Mouse (Mus musculus): ENCODE results near the gene Exo1. TPM values are rescaled to one million over a fixed set of nuclear protein-coding genes. Genes with fewer than 3 reads are reported as not detected.
A peak's percentile ranks its signal among the peaks of the same experiment; 100 is the strongest.

Gene Exo1
- 1.4 and 2.1 TPM in 2 replicates for total RNA-seq (2017)

DNA sequence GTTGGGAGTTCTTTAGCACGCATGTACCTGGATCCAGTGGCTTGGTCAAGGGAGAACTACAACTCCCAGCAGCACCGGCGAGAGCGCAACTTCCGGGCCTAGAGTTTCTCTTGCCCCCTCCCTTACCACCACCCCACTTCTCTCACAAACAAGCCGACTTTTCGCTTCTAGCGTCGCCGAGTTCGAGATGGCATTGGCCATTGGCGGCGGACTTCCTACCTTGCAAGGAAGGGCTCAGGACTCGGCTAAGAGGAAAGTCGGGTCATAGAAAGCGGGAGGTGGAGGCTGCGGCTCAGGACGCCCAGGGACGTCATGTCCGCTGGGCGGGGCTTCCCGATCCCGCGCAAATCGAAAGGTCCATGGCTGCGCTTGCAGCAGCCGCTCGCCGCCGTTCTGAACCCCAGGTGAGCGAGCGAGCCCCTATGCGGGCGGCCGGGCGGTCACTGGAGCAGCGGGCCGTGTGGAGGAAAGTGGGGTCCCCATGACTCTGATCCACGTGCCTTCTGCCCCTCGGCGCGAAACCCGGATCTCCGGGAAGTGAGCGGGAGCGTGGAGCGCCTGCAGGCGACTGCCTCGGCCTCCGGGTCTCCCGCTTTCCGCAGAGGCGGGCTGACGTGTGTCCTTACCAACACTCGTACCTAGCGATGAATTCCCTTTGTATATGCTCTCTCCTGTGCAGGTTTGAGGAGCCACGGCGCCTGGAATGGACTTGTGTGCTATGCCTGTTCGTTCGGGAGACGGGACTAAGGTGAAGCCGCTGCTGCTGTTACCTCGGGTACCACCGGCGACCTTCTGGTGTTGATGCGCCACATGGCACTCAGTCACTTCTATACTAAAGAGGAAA, at the start of gene Exo1:
Gene Exo1 (plus strand): TSS at position 129 of the 844 bp plus-strand sequence.
- ATAC-seq (ENCODE audit: extremely low read depth, insufficient number of reproducible peaks, low FRiP score, poor library complexity, severe bottlenecking), result peak; percentile 95

DNA sequence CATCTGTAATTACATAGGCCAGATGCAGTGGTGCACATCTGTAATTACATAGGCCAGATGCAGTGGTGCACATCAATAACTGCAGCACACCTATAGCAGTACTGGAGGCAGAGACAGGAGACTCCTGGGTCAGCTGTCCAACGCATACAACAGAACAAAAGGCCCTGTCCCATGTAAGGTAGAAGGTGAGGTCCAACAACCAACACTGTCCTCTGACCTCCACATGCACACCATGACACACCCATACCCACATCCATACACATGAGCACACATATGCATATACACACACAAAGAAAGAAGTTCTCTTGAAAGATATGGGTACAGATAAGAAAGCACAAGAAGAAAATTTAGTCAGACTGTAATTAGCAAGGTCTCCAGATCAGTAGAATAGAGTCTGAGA, 24.9 kb upstream of the Exo1 start:
- ATAC-seq (ENCODE audit: extremely low read depth, insufficient number of reproducible peaks, low FRiP score, poor library complexity, severe bottlenecking), result 0 out of 2 replicates have a peak, but pooled peaks have one; percentile 9

- ATAC-seq (ENCODE audit: extremely low read depth, insufficient number of reproducible peaks, low FRiP score, poor library complexity, severe bottlenecking), result no peak
These were observed 13.3 kb upstream of the Exo1 start for GRCm38 (mm10) chr1:175867050-175867449.

DNA sequence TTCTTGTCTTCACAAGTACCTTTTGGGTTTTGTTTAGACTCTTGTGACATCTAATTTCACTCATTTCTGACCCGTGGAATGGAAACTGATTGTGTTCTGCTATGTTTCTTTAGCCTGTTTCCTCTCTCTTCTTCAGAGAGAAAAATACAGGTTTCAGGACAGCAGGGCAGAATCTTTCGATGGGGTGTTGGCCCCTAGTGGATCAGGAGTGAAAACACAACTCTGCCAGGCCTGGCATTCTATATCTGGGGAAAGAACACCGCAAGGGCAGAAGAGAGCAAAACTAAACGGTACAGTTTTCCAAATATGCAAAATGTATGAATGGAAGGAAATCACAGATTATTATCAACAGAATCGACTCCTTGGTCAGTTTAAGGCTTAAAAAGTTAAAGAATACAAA, 12.8 kb upstream of the Exo1 start:
- no peak for ATAC-seq (ENCODE audit: extremely low read depth, insufficient number of reproducible peaks, low FRiP score, poor library complexity, severe bottlenecking)

DNA sequence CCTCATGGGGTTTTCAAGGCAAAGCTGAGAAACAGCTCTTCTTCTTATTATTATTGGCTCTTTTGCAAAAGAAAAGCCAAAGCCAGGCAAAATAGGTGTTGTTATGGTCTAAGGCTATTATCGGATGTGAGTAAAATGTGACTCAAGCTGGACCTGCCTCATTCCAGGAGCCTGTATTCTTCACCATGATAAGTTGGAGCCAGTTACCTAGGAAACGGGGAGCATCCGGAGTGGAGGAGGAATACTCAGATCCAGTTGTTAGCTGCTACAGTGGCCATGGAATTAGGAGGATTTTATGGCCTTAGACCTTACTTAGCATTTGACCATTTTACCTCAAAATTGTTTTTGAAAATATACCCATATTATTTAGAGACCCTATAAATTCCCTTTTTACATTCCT, 9.7 kb upstream of the Exo1 start:
- no peak for ATAC-seq (ENCODE audit: extremely low read depth, insufficient number of reproducible peaks, low FRiP score, poor library complexity, severe bottlenecking)

- no peak for ATAC-seq (ENCODE audit: extremely low read depth, insufficient number of reproducible peaks, low FRiP score, poor library complexity, severe bottlenecking)
These were observed 8.2 kb upstream of the Exo1 start for GRCm38 (mm10) chr1:175872028-175872816.

GRCm38 (mm10) chr1:175883398-175883797, 3.0 kb downstream of the Exo1 start:
- no peak for ATAC-seq (ENCODE audit: extremely low read depth, insufficient number of reproducible peaks, low FRiP score, poor library complexity, severe bottlenecking)

DNA sequence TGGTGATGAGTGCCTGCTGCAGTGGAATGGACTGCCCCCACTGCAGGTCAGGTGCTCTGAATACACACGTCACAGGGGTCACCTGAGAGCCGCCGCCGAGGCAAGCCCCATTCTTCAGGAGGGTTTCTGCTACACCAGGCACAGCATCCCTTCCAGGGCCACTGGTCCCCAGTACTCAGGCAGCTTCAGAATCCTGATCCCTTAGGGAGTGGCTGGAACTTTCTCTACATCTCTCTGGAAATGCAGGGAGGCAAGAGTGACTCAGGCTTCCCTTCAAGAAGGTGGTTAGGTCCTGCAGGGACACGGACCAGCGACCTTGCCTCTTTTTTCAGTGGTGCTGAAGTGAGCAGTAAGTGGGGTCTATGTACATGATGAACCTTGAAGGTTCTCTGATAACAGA, 12.9 kb downstream of the Exo1 start:
- no peak for ATAC-seq (ENCODE audit: extremely low read depth, insufficient number of reproducible peaks, low FRiP score, poor library complexity, severe bottlenecking)

- no peak for ATAC-seq (ENCODE audit: extremely low read depth, insufficient number of reproducible peaks, low FRiP score, poor library complexity, severe bottlenecking)
These were observed 13.3 kb downstream of the Exo1 start for GRCm38 (mm10) chr1:175893726-175894125.

- ATAC-seq (ENCODE audit: extremely low read depth, insufficient number of reproducible peaks, low FRiP score, poor library complexity, severe bottlenecking), result no peak
These were observed 30.8 kb downstream of the Exo1 start for GRCm38 (mm10) chr1:175911207-175911606.

- no peak for ATAC-seq (ENCODE audit: extremely low read depth, insufficient number of reproducible peaks, low FRiP score, poor library complexity, severe bottlenecking)
These were observed 31.7 kb downstream of the Exo1 start for GRCm38 (mm10) chr1:175912038-175912437.

DNA sequence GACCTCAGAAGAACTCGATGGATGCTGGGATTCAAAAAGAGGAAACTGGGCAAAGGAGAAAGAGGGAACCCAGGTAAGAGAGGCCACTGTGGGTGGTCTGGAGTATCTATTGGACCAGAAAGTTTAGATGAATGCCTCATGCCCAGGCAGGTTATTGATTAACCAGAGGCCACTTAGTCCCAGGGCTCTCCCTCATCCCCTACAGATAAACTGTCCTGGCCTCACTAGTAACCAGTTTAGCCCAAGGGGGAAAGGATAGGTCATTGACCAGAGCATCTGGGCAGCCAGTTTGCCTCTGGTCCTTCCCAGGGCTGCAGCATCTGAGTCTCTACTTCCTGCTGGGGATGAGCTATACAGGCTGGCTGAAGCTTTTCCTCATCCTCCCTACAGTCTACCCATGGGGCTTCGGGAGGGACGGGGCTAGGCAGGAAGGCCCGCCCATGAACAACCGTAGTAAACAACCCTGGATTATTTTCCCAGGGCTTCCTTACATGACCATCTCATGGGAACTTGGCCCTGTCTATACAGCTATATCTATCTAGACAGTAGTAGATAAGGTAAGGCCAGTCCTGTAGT, 33.4 kb downstream of the Exo1 start:
- ATAC-seq (ENCODE audit: extremely low read depth, insufficient number of reproducible peaks, low FRiP score, poor library complexity, severe bottlenecking), result no peak

DNA sequence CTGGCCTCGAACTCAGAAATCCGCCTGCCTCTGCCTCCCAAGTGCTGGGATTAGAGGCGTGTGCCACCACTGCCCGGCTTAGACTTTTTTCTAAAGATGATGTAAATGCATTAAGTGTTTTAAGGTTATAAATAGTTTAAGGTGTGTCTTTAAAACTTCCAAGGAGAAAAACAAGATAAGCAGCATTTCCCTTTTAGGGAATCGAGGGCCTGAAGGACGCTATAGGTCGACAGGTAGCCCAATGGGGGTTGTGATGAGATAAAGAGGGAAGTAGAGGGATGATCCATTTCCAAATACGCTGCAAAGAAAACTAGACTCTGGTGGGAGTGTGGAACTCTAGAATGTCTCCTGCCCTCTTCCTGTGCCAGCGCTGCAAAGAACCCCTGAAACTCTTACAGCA, 39.6 kb downstream of the Exo1 start, which contains the start of gene Gm38100:
Gene Gm38100 (plus strand): TSS at position 301 of the 400 bp plus-strand sequence.
- no peak for ATAC-seq (ENCODE audit: extremely low read depth, insufficient number of reproducible peaks, low FRiP score, poor library complexity, severe bottlenecking)

GRCm38 (mm10) chr1:175921091-175921490, 40.7 kb downstream of the Exo1 start:
- no peak for ATAC-seq (ENCODE audit: extremely low read depth, insufficient number of reproducible peaks, low FRiP score, poor library complexity, severe bottlenecking)

DNA sequence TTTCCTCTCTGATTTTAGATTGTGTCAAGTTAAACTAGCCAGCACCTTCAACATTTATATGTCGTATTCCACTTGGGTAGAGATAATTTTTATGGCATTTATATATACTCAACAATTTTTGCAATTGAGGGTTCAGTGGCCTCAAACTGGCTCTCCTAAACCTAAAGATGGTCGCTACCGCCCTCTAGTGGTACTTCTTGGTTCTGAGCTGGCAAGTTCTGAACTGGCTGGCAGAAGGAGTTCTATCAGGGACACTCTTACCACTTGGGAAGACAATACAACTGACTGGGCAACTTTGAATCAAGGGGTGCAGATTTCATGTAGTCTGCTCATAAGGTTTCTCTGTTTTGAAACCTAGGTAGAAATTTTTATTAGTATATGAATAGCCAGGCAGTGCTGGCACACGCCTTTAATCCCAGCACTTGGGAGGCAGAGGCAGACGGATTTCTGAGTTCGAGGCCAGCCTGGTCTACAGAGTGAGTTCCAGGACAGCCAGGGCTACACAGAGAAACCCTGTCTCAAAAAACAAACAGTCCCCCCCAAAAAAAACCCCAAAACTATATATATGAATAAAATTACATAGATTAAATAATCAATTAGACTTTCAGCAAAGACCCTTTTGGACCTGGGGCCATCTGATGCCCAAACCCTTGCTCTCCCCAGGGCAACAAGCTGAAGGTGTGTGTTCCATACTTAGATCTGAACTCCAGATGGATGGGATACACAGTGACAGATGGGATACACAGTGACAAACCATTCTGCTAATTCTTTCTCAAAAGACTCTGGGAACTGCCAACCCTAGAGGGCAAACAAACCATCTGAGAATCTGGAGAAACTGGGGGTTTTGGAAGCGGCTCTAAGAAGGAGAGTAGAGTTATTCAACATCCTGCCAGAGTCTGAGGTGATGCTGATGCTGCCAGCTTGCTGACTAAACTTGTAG, 43.7 kb downstream of the Exo1 start:
- peak; percentile 61; the same call in 1 of the 2 replicates for ATAC-seq (ENCODE audit: extremely low read depth, insufficient number of reproducible peaks, low FRiP score, poor library complexity, severe bottlenecking)

DNA sequence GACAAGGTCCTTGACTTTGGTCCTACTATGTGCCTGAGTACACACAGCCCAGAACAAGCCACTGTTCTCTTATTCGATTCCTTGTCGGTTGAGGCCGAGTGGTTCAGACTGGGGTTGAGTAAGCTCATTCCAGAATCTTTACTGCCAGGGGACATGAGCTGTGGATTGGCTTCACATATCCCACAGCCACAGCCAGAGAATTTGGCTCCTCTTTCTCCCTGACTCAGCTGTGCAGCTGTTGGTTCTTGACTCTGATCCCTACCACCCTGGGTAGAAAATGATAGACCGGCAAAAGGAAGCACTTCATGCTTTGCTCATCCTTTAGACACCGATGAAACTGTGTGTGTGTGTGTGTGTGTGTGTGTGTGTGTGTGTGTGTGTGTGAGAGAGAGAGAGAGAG, 51.0 kb downstream of the Exo1 start:
- no peak for ATAC-seq (ENCODE audit: extremely low read depth, insufficient number of reproducible peaks, low FRiP score, poor library complexity, severe bottlenecking)

DNA sequence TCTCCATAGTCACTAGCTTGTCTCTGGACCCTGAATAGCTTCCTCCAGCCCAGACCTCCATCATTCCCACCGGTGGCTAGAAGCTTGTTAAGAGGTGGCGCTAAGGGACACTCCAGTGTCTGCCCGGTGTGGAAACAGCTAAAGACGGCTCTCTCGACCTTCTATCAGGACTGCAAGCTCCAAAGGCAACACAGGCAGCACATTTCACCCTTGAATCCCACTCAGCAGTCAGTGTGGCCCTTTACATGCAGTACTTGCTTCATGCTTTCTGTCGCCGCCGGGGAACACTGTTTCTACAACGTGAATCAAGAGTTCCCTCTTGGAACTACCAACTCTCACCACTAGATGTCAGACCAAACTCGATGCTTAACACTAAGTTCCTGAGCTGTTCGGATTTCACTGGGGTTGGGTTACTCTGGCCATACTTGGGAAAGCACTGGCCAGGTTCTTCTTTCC, 55.9 kb downstream of the Exo1 start:
- ATAC-seq (ENCODE audit: extremely low read depth, insufficient number of reproducible peaks, low FRiP score, poor library complexity, severe bottlenecking), result 0 out of 2 replicates have a peak, but pooled peaks have one; percentile 17

DNA sequence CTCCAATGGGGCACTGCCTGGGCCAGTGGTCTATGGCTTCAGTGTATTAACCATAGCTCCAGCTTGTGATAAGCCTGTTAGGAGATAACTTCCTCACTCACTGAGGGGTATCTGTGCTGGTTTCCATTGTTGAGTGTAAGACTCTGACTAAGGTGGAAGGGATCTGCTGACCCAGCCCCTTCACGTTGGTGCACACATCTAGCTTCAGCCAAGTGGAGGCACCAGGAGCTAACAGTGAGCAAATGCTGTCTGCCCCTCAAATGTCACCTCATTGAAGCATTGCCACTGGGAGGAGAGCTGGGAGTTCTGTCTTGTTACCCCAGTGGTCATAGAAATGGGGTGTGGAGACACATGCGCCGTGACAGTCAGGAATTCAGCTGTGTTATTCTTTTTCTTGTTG, 58.4 kb downstream of the Exo1 start:
- no peak for ATAC-seq (ENCODE audit: extremely low read depth, insufficient number of reproducible peaks, low FRiP score, poor library complexity, severe bottlenecking)

Data from neutrophil, adult 5-6 weeks (primary cell).